Mouse (Mus musculus): ENCODE measurements around the gene H2afy2.

The H2afy2 gene

DNA sequence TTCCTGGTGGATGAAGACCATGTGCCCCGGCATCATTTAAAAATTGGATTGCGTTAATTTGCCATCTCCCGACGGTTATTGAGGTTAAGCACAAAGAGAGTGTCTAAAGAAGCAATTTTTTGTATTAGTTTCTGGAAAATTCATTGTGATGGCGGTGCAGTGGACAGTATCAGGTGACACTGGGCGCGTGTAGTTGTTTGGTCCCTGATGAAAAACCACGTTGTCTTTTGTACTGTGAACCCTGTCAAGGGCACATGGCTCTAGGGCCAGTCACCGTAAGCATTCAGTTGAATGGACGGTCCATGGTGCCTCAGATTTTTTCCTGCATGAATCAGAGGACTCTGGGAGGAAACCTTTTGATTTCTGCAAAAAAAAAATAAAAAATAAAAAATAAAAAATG lies 467 bp upstream of the H2afy2 start:
- DNase-seq (ENCODE audit: low spot score), result no peak

DNA sequence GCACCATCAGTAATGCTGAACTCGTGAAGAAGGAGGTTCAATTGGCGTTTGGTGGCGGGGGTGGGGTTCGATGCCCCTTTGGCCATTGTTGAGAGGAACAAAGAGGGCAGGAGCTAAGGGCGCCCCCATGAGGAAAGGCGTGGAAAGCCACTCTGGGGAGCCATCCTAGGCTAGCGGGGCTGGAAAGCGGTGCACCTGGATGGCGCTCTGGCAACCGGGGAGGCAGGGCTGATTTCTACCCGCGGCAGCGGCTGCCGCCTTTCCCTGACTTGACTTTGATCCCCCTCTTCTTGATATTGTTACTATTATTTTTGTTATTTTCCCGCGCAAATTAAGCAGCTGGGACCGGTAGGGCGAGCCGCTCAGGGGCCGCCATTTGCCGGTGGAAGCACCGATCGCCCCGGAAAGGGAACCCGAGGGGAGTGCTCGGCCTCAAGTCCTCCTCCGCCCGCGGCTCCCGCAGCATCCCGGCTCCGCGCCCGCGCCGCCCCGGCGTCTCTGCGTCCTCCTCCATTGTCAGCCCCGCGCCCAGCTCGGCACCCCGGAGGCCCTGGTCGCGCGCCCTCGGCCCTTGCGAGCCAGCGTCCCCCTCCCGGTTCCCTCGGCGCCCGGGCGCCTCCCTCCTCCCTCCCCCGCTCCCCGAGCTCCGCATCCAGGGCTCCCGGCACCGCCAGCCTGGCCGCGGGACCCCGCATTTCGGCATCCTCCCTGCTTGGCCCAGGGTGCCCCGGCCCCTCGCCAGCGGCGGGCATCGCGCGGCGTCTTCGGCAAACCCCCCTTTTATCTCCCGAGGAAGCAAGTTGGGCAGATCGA lies 942 bp downstream of the H2afy2 start:
- DNase-seq (ENCODE audit: low spot score), result peak; percentile 74

DNA sequence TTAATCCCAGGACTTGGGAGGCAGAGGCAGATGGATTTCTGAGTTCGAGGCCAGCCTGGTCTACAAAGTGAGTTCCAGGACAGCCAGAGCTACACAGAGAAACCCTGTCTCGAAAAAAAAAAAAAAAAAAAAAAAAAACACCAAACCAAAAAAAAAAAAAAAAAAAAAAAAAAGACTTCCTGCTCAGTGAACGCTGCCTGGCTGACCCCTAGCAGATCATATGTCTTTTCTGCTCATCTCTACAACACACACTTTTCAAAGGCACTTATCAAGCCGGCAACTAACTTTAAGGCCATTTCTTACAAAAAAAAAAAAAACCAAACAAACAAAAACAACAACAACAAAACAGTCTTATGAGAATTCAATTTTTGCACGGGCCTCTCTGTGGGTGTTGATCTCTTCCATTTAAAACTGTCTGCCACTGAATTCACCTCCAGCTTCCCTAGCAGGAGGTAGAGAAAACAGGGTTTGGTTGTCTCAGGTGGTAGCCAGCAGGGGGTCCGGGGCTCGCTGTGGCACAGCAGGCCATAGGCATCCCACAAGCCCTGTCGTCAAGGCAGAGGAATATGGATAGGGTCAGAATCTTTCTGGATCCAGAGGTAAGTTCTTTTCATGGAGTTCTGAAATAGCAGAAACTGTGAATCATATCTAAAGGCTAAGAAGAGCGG lies 2.4 kb downstream of the H2afy2 start:
- DNase-seq (ENCODE audit: low spot score), result no peak

DNA sequence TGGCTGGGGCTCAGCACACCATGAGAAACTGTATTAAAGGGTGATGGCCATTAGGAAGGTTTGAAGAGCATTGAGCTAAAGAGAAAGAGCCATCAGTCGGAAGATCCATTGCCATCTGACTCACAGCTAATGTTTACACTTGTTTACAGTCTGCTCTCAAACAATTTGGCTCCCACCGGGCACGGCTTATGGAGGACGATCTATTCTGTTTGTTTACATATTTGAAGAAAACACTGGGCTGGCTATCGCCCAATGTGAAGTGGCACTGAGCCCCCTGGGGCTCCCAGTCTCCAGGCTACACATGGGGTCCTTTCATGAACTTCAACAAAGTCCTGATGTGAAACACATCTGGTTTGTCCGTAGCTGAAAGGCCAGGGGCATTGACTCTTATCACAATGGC lies 17.1 kb downstream of the H2afy2 start:
- no peak for DNase-seq (ENCODE audit: low spot score)

DNA sequence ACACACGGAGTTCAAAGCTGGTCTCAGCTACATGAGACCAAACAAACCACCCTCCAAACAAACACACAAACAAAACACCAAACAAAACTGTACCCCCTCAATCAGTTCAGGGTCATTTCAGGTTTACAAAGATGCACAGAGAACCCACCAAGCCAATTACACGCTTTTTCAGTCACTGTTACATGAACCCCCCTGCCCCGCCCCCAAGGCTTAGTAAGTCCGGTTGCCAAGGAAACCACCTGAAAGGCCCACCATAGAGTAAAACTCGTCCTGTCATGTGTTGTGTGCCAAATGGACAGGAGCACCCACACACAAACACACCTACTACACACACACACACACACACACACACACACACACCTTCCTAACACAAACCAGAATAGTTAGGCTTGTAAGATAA lies 18.4 kb downstream of the H2afy2 start:
- no peak for DNase-seq (ENCODE audit: low spot score)

DNA sequence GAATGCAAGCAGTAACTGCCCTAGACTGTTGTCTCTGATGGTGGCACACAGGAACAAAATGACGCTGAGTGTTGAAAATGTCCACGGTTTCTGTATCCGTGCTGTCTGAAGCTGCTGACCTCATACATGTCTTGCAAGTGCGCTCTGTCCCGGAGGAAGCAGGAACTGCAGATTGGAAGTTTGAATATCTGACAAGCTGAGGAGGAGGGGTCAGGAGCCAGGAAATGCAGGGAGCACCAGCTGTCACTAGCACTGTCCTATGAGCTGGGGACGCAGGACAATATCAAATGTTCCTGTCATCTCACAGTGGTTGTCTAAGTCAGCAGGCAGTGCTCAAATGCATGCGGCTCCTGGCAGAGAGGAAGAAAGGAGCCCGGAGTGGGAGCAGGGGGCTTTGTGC lies 19.3 kb downstream of the H2afy2 start:
- no peak for DNase-seq (ENCODE audit: low spot score)

DNA sequence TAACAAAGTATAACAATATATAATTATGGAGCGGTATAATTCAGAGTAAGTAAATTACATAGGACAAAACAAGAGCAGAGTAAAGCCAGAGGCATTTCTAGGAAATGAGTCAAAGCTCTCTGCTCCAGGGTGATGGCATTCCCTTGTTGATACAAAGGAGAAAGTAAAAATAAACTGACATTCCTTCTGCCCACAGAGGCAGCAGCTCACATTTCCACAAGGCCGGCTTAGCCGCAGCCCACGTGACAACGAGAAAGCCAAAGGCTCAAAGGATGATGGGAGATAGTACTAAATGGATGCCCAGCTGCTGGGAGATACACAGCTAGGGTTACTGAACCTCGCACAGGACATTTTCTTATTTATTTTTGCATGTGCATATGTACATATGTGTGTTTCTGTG lies 24.1 kb downstream of the H2afy2 start:
- DNase-seq (ENCODE audit: low spot score), result peak; percentile 16

DNA sequence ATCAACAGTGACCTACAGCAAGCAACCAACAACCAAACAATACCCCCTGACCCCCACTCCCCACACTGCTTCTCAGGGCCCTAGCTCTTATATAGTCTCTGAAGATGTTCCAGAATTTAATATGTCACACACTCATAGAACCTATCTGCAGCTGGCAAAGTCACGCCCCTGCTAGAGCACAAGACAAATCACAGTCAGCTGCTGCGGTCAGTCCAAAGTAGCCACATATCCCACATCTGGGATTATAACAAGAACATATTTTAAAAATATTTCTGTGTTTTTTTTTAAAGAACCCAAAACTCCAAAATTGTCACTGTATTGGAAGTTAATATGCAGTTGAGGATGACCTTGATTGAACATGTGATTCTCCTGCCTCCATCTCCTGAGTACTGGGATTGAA lies 25.0 kb downstream of the H2afy2 start:
- DNase-seq (ENCODE audit: low spot score), result no peak

DNA sequence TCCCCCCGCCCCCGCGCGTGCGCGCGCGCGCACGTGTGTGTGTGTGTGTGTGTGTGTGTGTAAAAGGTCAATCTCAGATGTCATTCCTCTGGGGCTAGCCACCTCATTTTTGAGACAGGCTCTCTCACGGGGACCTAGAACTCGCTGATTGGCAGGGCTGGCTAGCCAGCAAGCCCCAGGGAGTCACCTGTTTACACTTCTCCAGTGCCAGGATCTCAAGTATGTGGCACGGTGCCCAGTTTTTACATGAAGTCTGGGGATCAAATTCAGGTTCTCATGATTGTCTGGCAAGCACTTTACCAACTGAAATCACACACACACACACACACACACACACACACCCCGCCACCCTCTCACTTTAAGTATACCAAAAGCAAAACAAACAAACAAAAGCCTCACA lies 26.9 kb downstream of the H2afy2 start:
- peak; percentile 33 for DNase-seq (ENCODE audit: low spot score)

DNA sequence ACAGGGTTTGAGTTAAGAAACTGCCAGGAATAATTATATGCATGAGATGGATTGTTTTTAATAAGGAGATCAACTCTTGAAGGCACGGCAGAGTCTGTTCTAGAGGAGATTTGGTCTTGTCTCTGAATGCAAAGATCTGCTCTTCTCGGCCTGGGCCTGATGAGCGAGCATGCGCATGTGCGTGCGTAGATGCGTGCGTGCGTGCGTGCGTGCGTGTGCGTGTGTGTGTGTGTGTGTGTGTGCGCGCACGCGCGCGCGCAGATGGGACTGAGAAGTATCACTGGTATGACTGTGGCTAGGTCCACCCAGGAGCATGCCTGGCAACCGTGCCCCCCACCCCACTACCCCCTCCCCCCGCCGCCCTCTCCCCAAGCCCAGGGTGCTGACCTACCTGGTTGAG lies 30.9 kb downstream of the H2afy2 start:
- DNase-seq (ENCODE audit: low spot score), result no peak

DNA sequence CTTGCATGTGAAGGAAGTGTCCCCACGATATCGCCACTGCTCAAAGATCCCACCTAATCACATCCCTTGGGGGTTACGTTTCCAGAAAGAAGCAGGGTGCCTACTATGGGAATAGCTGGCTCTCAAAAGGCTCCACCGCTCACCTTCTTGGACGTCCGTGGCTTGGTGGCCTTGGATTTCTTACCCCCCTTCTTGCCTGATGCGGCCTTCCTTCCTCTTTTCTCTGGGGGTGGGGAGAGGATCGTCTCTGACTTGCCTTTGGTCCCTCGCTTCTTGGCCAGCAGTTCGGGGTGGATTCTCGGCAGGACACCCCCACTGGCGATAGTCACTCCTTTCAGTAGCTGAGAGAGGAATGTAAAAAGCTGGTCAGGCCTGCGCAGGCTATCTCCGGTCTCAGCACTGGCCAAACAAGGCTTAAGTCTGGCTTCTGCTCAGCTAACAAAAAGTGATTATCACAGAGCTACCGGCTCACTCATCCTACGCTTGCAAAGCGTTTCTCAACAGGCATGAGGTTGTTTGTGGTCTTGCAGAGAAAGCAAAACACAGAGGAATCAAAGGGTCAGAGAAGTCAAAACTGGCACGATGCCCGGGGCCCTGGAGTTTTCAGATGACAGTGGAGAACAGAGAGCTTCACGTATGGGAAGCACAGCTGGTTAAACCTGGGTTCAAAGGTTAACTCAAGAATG lies 32.3 kb downstream of the H2afy2 start:
- DNase-seq (ENCODE audit: low spot score), result peak; percentile 29

DNA sequence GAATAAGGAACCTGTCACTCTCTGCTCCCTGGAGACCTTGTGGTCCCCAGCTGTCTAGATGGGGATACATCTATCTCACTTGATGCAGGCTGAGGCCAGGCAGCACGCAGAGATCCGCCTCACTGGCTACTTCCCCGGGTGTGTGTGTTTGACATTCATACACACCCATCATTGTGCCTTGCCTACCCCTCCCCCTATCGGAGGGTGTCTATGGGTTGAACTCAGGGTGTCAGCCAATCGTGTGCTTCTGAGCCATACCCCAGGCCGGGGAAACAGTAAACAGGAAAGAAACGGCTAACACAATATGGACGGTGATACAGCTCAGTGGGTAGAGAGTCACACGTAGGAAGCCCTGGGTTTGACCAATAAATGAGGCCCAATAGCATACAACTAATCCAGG lies 33.9 kb downstream of the H2afy2 start:
- DNase-seq (ENCODE audit: low spot score), result no peak

DNA sequence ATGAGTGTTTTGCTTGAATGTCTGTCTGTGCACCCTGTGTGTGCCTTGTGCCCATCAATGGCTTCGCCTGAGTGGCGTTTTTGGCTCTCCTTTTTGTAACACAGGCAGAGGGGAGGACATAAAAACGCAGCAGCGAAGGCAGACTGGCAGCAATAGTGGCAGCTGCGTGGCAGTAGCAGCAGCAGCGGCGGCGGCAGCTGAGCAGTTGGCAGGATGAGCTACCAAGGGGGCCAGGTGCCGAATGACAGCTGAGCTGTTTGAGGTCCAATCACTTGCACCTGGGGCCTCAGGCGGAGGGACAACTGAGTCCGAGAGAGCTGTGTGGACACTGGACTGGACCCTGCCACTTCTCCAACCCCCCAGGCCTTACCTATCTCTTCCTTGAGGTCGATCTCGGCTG lies 36.6 kb downstream of the H2afy2 start:
- no peak for DNase-seq (ENCODE audit: low spot score)

DNA sequence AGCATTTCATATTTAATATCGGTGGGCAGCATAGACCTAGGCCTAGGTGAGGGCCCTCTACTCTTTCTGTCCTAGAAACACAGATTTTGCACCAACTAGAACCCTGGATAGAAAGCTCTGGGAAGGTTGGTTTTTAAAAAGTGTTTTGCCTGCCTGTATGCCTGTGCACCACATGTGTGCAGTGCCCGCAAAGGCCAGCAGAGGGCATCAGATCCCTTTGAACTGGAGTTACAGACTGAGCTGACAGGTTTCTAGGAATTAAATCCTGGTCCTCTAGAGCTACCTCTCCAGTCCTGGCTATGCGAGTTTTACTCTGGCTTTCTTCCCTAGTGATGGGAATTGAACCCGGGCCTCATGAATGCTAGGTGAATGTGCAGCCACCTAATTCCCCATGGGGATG lies 38.8 kb downstream of the H2afy2 start:
- peak; percentile 40 for DNase-seq (ENCODE audit: low spot score)

DNA sequence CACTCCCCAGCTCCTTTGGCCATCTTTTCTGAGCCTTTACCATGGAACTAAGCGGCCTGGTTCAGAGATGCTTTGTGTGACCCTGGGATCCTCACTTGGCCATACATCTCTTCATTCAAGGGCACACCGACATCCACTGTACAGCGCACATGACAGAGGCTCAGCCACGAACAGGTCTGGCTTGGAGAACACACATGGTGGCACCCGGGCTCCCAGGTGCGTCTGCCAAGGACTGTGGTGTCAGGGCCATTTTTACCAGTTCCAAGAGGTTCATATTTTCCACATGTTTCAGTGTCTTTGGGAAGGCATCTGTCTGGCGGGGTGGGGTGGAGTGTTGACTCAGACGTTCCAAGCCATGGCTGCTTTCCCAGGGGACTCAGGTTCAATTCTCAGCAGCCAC lies 41.6 kb downstream of the H2afy2 start:
- DNase-seq (ENCODE audit: low spot score), result no peak

DNA sequence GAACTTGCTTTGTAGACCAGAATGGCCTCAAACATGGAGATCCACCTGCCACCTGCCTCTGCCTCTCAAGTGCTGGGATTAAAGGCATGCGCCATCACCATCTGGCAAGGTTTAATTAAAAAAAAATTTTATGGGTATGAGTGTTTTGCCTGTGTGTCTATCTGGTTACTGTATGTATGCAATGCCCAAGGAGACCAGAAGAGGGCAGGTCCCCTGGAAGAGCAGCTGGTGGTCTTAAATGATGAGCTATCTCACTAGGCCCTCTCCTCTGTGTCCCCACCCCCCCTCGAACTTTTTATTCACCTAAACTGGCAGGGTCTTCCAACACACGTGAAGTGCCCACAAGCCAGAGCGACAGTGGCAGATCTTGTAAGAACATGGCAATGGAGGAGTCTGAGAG lies 42.1 kb downstream of the H2afy2 start:
- no peak for DNase-seq (ENCODE audit: low spot score)

DNA sequence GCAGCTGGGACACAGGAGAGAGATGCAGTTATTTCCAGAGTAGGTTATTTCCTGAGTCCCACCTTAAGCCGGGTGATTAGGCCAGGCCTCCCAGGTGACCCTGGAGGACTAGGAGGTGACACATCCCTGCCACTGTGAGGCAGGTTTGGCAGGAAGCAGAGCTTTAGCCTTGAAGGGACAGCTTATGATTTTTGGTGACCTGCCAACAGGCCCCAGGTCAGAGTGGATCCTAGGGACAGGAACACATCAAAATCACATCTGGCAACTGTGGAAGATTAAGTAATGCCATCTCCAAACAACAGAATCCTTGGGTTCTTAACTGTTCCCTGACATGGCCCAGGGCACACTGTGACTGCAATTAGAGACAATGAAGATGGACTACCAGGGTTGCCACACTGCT lies 42.6 kb downstream of the H2afy2 start:
- no peak for DNase-seq (ENCODE audit: low spot score)

DNA sequence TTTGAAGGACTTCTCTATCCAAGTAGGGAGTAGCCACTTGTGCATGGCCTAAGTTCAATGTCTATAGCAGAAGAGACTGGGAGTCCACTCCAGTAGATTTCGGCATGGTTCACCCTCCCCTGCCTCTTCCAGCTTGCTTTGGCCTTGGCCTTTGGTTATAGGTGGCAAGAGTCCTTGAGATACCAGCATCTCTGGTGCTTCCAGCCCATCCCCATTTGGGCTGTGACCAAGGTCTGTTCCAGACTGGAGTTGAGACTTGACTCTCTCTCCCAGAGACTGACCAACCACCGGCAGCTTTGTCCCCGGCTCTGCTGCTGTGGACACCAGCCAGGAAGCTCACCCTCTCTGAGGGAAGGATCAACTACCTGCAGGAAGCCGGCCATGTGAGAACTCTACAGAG lies 45.8 kb downstream of the H2afy2 start:
- no peak for DNase-seq (ENCODE audit: low spot score)

DNA sequence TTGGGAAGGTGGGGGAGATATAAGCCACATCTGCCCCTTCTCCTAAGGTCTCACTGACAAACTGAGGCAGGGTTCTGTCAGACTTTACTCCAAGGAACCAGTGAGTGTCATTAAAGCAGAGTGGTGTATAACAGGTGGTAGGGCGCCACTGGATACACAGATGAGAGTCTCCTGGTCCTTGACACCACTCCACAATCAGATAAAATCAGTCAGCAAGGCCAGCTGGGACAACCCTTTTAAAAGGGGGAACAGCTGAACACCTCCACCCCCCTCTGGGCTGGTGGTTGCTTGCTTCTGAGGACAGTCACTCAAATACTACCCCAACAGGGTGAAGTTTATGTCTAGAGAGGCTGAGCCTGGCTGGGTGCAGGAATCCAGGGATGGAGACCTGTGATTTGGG lies 46.4 kb downstream of the H2afy2 start:
- DNase-seq (ENCODE audit: low spot score), result no peak

DNA sequence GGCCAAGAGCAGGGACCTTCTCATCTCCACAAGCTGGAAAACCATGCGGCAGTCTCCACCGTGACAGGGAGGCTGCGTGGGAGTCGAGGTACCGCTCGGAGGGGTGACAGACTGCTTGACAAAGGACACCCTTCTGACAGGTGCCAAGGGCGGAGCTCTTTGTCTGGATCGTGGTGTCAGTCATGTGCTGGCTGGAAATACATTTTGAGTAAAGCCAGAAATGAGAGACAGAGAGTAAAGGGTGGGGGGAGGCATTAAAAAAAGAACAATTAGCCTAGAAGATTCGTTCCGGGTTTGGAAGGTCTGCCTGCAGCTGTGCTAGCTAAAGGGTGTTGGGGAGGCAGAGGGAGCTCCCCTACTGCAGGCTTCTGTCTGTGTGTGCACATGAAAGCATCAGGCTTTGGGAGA lies 47.3 kb downstream of the H2afy2 start:
- no peak for DNase-seq (ENCODE audit: low spot score)

DNA sequence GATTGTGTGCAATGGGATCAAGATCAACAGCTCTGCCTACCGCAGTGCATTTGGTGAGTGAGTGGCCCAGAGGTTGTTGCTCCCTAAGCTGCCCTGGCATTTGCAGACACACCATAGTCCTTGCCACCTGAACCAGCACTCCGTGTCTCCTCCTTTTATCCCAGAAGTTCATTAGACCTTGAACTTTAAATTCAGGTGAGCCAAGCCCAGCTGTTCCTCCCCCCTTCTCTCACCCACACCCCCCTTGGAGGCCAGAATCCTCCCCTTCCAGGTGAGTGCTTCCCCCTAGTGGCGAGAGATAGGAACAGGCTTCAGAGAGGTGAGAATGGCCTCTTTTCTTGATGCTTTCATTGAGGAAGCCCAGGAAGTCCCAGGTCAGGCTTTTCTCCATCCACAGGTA lies 49.6 kb downstream of the H2afy2 start:
- DNase-seq (ENCODE audit: low spot score), result no peak

DNA sequence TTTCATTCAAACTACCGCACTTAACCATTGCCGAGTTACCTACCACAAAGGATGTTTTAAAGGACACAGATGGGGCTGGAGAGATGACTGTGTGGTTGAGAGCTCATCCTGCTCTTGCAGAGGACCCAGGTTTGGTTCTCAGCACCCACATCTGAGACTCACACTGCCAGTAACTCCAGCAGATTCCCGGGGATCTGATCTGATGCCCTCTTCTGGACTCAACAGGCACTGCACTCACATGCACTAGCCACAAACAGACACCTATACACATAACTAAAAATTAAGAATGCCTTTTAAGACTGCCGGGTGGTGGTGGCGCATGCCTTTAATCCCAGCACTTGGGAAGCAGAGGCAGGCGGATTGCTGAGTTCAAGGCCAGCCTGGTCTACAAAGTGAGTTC lies 53.8 kb downstream of the H2afy2 start:
- DNase-seq (ENCODE audit: low spot score), result no peak

DNA sequence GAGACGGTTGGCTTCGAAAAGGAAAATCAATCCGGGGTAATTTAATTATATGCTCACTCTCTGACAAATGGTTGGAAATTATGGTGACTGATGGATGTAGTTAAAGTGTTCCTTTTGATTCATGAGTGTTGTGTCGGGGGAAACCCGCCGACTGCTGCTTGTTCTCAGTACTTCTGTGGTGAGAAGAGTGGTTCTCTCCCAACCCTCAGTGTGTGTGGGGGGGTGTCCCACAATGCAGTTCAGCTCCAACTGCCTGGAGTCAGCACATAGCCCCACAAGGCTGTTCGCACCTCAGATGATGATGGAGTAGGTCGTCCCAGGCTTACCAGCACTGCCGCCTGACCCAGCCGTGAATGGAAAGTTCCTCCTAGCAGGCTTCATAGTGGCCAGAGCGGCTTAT lies 54.8 kb downstream of the H2afy2 start:
- DNase-seq (ENCODE audit: low spot score), result no peak

Measured in urinary bladder, postnatal 14 days (tissue).